Mouse (Mus musculus): ENCODE results near the gene Sdhb. TPM values are rescaled to one million over a fixed set of nuclear protein-coding genes. Genes with fewer than 3 reads are reported as not detected.
A peak's percentile ranks its signal among the peaks of the same experiment; 100 is the strongest.

Gene Sdhb
- polyA plus RNA-seq, 1 experiment from 2014 or later: 248 TPM

DNA sequence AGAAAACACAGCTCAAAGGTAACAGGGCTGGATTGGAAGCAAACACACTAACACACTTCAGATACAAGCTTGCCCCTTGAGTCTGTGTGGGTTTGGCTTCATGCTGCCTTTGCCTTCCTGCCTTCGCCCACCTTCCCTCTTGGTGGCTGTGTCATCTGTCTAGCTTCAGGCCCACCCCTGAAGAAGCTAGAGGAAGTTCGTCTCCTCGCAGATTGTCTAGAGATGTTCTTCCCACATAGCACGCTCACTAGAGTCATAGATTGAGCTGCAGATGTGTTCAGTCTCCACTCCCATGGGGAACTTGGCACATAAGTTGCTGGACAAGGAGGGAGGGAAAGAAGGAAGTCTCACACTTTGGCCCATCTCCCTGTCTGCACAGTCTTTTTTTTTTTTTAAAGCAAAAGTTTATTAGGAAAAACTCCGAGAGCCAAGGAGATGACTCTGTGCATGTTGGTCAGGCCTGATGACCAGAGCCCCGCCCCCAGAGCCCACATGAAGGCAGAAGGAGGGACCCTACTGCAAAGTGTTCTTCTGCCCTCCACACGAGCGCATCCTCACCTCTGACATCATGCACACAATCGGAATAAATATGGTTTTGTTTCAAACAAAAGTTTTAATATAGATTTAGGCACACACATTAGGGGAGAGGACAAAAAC is 3.1 kb downstream of the Sdhb start:
- Histone ChIP-seq H3K27ac (no peak overlapping the region), H3K4me1 (peaks cover 39% of the 10 kb centered on the region)

DNA sequence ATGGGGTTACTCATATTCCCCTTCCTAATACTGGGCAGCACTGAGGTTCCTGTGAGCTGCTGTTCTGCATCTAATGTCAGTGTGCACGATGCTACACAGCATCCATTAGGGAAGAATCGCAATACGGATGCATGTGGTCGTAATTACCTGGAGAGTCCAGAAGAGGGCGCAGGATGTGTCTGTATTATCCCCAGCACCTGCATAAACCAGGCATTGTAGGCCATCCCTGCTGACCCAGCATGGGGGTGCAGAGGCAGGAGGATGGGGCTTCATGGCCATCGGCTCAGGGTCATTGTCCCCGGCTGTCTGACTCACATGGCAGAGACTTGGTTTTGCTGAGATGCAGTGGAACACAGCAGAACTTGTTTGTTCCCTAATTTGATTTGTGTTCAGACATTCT is 3.6 kb downstream of the Sdhb start:
- WGBS (ENCODE audit: insufficient replicate concordance): 26% methylated on average over 7 of the region's 7 CpGs
- Histone ChIP-seq H3K4me3 (no peak overlapping the region), H3K9me3 (replicated peaks) (no peaks in the 10 kb centered on the region), H3K4me1 (peaks cover 39% of the 10 kb centered on the region), H3K4me2 (no peak overlapping the region), H3K9ac (no peak overlapping the region), H3K27ac (no peak overlapping the region), H3K27me3 (replicated peaks) (no peaks in the 10 kb centered on the region), H3K36me3 (peaks cover 42% of the 10 kb centered on the region)
- no peak for ATAC-seq

More for the DNA sequence above, 3.1 kb downstream of the Sdhb start:
- Histone ChIP-seq H3K4me2 (no peak overlapping the region), H3K36me3 (peaks cover 37% of the 10 kb centered on the region), H3K9ac (no peak overlapping the region), H3K4me3 (no peak overlapping the region), H3K9me3 (replicated peaks) (no peaks in the 10 kb centered on the region), H3K27me3 (replicated peaks) (peaks cover 3% of the 10 kb centered on the region; the same call in 1 of the 2 replicates)
- WGBS (ENCODE audit: insufficient replicate concordance): 64% methylated on average over 9 of the region's 9 CpGs
- ATAC-seq: no peak

DNA sequence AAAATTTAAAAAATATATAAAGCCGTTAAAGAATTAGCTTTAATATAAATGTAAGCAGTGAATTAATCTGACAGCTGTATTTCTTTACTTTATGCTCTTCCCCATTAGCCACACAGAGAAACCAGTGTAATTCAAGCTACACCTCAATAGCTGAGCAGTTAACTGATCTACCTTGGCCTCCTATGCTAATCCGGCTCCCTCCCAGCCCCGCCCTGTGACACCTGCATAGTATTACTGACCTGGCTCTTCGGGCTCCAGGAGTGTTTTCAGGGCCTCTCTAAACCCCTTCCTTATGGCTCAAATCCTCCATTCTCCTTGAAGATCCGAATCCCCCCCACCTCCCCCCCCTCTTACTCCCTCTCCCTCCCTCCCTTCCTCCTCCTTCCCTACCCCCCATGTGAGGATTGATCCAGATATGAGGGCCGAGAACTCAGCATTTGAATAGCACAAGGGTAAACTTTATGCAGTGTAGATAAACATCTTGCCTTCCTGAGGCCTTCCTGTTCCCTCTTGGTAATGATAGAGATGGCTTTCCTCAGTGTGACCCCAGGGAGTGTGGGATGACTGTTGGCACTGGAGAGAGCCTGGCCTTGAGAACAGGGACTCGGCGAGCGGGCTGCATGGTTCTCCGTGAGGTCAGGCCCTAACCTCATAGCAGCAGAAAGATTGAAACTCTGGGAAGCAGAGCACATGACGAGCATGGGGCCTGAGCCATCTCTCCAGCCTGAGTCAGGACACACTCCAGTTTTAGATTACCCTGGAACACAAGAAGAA is 6.6 kb downstream of the Sdhb start:
- ATAC-seq: no peak
- 79% methylated on average over 11 of the region's 11 CpGs for WGBS (ENCODE audit: insufficient replicate concordance)

DNA sequence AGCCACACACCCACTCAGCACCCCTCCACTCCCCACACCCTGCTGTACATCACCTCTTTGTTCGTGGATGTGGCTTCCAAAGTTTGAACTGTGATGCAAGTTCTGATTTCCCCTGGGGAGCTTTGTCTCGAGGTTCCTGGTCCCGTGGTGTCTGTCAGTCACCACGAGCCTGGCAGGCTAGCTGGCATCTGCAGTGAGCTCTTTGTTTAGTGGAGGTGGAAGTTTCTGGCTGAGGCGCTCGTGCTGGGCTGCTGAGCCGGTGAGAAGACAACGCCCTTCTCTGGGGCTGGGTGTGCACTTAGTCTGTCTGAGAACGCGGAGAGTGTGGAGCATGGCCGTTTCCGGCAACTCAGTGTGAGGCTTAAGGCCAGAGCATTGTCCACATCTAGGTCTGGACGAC is 10.7 kb downstream of the Sdhb start:
- no peak overlapping the region for H3K27ac ChIP-seq
- peaks cover 96% of the 10 kb centered on the region for H3K36me3 ChIP-seq
- H3K9me3 ChIP-seq (replicated peaks): no peaks in the 10 kb centered on the region
- H3K4me2 ChIP-seq: no peak overlapping the region
- H3K4me3 ChIP-seq: no peak overlapping the region
- no peak overlapping the region for H3K9ac ChIP-seq
- peaks cover 8% of the 10 kb centered on the region; the same call in 1 of the 2 replicates for H3K4me1 ChIP-seq
- WGBS (ENCODE audit: insufficient replicate concordance): 79% methylated on average over 13 of the region's 13 CpGs
- no peaks in the 10 kb centered on the region for H3K27me3 ChIP-seq (replicated peaks)
- no peak for ATAC-seq

More for the DNA sequence above, 6.6 kb downstream of the Sdhb start:
- Histone ChIP-seq H3K4me1 (peaks cover 23% of the 10 kb centered on the region), H3K4me2 (no peak overlapping the region), H3K4me3 (no peak overlapping the region), H3K27me3 (replicated peaks) (no peaks in the 10 kb centered on the region), H3K36me3 (peaks cover 72% of the 10 kb centered on the region), H3K9me3 (replicated peaks) (no peaks in the 10 kb centered on the region), H3K9ac (no peak overlapping the region), H3K27ac (no peak overlapping the region)

DNA sequence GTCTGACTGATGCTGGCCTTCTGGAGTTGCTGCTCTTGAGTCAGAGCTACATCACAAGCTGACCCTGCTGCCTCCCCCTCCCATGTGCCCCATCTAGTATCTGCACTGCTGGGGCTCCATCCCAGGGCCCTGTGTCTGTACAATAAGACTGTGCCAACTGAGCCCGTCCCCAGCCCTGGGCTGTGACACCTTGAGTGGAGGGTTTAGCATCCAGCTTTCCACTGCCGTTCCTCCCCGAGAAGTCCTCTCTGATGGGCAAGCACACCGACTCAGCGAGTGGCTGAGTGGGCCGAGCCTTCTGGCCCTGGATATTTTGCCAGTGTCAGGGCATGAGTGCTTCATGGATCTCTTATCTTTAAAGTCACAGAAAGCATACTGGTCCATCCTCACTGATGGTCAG is 13.4 kb downstream of the Sdhb start:
- no peak overlapping the region for H3K9ac ChIP-seq
- no peak overlapping the region for H3K4me2 ChIP-seq
- ATAC-seq: no peak
- WGBS (ENCODE audit: insufficient replicate concordance): 86% methylated on average over 6 of the region's 6 CpGs
- H3K27me3 ChIP-seq (replicated peaks): no peaks in the 10 kb centered on the region
- H3K9me3 ChIP-seq (replicated peaks): no peaks in the 10 kb centered on the region
- no peak overlapping the region for H3K27ac ChIP-seq
- no peak overlapping the region for H3K4me3 ChIP-seq
- peaks cover 97% of the 10 kb centered on the region for H3K36me3 ChIP-seq
- H3K4me1 ChIP-seq: peaks cover 30% of the 10 kb centered on the region

DNA sequence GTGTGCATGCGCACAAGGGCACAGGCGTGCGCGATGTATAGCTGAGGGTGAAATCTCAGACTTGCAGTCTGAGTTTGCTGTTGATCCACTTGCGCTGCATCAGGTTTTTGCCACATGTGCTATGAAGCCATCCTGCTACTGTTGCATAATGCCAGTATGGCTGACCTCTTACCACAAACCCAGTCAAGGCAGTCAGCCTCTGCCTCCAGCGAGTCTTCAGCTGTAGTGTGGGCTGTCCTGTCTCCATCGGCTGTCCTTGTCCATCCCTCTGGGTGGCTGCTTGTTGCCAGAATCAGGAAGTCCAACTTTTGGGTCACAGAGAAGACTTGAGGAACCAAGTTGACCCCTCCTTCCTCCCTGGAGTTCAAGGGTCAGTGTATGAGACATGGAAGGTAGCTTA is 14.4 kb downstream of the Sdhb start:
- H3K9me3 ChIP-seq (replicated peaks): no peaks in the 10 kb centered on the region
- no peak overlapping the region for H3K9ac ChIP-seq
- H3K4me3 ChIP-seq: no peak overlapping the region
- H3K4me2 ChIP-seq: no peak overlapping the region
- peaks cover 30% of the 10 kb centered on the region for H3K4me1 ChIP-seq
- 83% methylated on average over 7 of the region's 7 CpGs for WGBS (ENCODE audit: insufficient replicate concordance)
- H3K27ac ChIP-seq: no peak overlapping the region
- no peak for ATAC-seq
- H3K36me3 ChIP-seq: peaks cover 97% of the 10 kb centered on the region
- no peaks in the 10 kb centered on the region for H3K27me3 ChIP-seq (replicated peaks)

DNA sequence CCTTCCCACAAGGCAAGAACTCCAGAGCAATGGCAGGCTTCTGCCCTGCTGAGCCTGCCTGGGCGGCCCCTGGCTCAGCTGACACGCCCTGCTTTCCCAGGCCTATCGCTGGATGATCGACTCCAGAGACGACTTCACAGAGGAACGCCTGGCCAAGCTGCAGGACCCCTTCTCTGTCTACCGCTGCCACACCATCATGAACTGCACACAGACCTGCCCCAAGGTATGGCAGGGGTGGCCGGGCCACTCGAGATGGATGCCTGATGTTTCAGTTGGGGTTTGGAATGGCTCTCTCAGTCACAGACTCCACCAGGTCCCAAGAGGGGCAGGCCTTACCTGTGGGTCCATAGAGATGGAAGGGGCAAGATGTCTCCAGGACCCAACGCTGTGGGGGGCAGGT is 16.3 kb downstream of the Sdhb start:
- Histone ChIP-seq H3K36me3 (peaks cover 79% of the 10 kb centered on the region), H3K27ac (no peak overlapping the region)
- WGBS (ENCODE audit: insufficient replicate concordance): 68% methylated on average over 10 of the region's 10 CpGs

DNA sequence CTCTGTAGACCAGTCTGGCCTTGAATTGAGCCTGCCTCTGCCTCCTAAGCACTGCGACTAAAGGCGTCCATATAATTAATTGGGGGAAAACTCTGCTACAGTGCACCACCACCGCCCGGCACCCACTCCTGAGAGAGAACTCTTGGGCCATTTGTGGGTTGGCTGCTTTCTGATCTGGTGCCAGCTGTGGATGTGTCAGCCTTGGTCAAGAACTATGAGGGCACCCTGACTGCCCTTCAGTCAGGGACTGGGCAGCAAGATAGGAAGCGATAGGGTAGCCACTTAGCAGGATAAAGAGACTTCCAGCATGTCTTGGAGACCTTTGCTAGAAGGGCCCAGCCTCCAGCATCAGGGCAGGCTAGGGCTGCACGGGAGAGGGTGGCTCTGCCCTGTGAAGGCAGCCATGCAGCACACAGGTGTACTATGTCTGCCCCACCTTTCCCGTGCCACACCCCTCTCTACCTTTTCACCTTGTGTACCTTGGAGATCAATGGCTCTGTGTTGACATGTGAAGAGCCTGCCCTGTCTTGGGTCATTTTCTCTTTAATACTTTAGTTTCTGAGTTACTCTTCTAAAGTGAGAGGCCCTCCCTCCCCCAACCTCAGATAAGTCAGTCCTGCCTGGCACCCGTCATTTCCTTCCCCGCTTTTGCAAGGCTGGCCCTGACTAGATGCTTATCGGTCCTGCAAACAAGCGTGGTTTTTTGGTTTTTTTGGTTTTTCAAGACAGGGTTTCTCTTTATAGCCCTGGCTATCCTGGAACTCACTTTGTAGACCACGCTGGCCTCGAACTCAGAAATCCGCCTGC is 17.1 kb downstream of the Sdhb start:
- H3K27ac ChIP-seq: no peak overlapping the region
- H3K36me3 ChIP-seq: peaks cover 71% of the 10 kb centered on the region
- ATAC-seq: no peak
- no peak overlapping the region for H3K9ac ChIP-seq
- peaks cover 34% of the 10 kb centered on the region for H3K4me1 ChIP-seq
- no peak overlapping the region for H3K4me3 ChIP-seq
- WGBS (ENCODE audit: insufficient replicate concordance): 52% methylated on average over 14 of the region's 14 CpGs
- H3K4me2 ChIP-seq: 0 out of 2 replicates have a peak overlapping the region, but pooled peaks have one; percentile 21
- H3K27me3 ChIP-seq (replicated peaks): no peaks in the 10 kb centered on the region
- H3K9me3 ChIP-seq (replicated peaks): no peaks in the 10 kb centered on the region

More for the DNA sequence above, 16.3 kb downstream of the Sdhb start:
- ATAC-seq: no peak
- H3K4me2 ChIP-seq: no peak overlapping the region
- H3K9ac ChIP-seq: no peak overlapping the region
- H3K27me3 ChIP-seq (replicated peaks): no peaks in the 10 kb centered on the region
- no peaks in the 10 kb centered on the region for H3K9me3 ChIP-seq (replicated peaks)
- no peak overlapping the region for H3K4me3 ChIP-seq
- peaks cover 30% of the 10 kb centered on the region for H3K4me1 ChIP-seq

DNA sequence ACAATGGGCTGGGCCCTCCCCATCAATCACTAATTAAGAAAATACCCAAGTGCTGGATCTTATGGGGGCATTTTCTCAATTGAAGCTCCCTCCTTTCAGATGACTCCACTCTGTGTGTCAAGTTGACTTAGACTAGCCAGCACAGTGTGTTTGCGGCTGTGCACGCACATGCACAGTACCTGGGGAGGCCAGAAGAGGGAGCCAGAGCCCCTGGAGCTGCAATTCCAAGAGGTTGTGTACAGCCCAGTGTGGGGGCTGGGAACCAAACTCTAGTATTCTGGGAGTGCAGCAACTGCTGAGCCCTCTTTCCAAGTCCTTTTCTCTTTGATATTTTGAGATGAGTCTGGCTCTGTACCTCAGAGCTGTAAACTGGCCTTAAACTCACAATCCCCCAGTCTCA is 20.6 kb downstream of the Sdhb start:
- no peak for ATAC-seq

DNA sequence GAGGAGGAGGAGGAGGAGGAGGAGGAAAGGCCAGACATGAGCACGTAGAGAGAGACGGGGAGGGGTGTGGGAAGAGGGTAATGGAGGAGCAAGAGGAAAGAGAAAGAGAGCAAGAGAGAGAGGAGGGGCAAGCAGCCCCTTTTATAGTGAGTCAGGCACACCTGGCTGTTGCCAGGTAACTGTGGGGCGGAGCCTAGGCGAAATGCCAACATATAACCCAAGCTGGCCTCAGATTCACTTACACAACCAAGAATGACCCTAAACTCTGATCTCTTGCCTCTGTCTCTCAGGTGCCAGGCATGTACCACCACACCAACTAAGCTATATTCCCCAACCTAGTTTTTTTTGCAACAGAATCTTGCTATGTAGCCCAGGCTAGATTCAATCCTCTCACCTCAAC is 21.8 kb downstream of the Sdhb start:
- 50% methylated on average over 4 of the region's 4 CpGs for WGBS (ENCODE audit: insufficient replicate concordance)
- Histone ChIP-seq H3K4me1 (peaks cover 46% of the 10 kb centered on the region), H3K27ac (peak overlapping the region; percentile 50; the same call in 1 of the 2 replicates), H3K9me3 (replicated peaks) (no peaks in the 10 kb centered on the region), H3K4me3 (no peak overlapping the region), H3K27me3 (replicated peaks) (no peaks in the 10 kb centered on the region; the same call in 1 of the 2 replicates), H3K9ac (no peak overlapping the region), H3K4me2 (0 out of 2 replicates have a peak overlapping the region, but pooled peaks have one; percentile 6), H3K36me3 (peaks cover 26% of the 10 kb centered on the region)
- no peak for ATAC-seq

More for the DNA sequence above, 20.6 kb downstream of the Sdhb start:
- WGBS (ENCODE audit: insufficient replicate concordance): 82% methylated on average over 2 of the region's 2 CpGs
- Histone ChIP-seq H3K9ac (no peak overlapping the region), H3K27me3 (replicated peaks) (no peaks in the 10 kb centered on the region; the same call in 1 of the 2 replicates), H3K36me3 (peaks cover 37% of the 10 kb centered on the region), H3K4me1 (peaks cover 48% of the 10 kb centered on the region), H3K4me2 (no peak overlapping the region), H3K9me3 (replicated peaks) (no peaks in the 10 kb centered on the region), H3K4me3 (no peak overlapping the region), H3K27ac (no peak overlapping the region)

DNA sequence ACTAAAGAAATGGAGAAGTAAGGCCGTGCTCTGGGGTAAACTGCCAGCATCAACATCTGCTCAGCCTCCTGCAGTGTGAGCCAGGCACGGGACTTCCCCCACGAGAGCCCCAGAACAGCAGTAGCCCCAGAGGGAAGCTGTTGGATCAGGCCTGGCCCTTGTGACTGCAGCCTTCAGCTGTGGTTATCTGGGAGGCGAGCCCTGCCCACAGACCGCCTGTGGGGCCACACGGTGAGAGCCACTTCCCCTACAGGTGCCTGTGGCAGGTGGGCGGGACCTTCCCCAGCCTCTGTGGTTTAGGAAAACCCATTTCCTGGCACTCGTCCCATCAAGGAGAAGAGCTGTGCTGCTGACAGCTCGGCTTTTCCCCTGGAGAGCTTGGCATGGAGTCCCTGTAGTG is 22.4 kb downstream of the Sdhb start:
- 0 out of 2 replicates have a peak overlapping the region, but pooled peaks have one; percentile 6 for H3K4me2 ChIP-seq
- H3K4me1 ChIP-seq: peaks cover 46% of the 10 kb centered on the region
- H3K9me3 ChIP-seq (replicated peaks): no peaks in the 10 kb centered on the region
- ATAC-seq: peak; percentile 19; the same call in 1 of the 2 replicates
- no peaks in the 10 kb centered on the region; the same call in 1 of the 2 replicates for H3K27me3 ChIP-seq (replicated peaks)
- no peak overlapping the region for H3K9ac ChIP-seq
- peaks cover 20% of the 10 kb centered on the region for H3K36me3 ChIP-seq
- H3K27ac ChIP-seq: peak overlapping the region; percentile 50; the same call in 1 of the 2 replicates
- 10% methylated on average over 9 of the region's 9 CpGs for WGBS (ENCODE audit: insufficient replicate concordance)
- H3K4me3 ChIP-seq: no peak overlapping the region
